Mouse (Mus musculus): Measurements from ENCODE around the gene Fam216a. TPM values are rescaled to one million over a fixed set of nuclear protein-coding genes. Genes with fewer than 3 reads are reported as not detected.

Gene Fam216a
- total RNA-seq, 4 experiments from 2014 or later: 4.9 to 5.3 (median 5.2) TPM

GRCm38 (mm10) chr5:122391178-122391785, 19.1 kb upstream of the Fam216a start:
- no peak for DNase-seq (ENCODE audit: low spot score in 2 of 2)

GRCm38 (mm10) chr5:122390671-122391070, 18.5 kb upstream of the Fam216a start:
- DNase-seq (ENCODE audit: low spot score in 2 of 2): no peak

GRCm38 (mm10) chr5:122390006-122390405, 17.8 kb upstream of the Fam216a start:
- DNase-seq (ENCODE audit: low spot score in 2 of 2): no peak

GRCm38 (mm10) chr5:122379374-122380155, 7.4 kb upstream of the Fam216a start:
- peak; percentile 65 to 68 for DNase-seq (ENCODE audit: low spot score in 2 of 2)

GRCm38 (mm10) chr5:122378171-122378570, 6.0 kb upstream of the Fam216a start:
- DNase-seq (ENCODE audit: low spot score in 2 of 2): no peak

- DNase-seq (ENCODE audit: low spot score in 2 of 2): no peak
Observed at GRCm38 (mm10) chr5:122377101-122377833, 5.1 kb upstream of the Fam216a start.

- DNase-seq (ENCODE audit: low spot score in 2 of 2): no peak
Observed at GRCm38 (mm10) chr5:122372878-122373277, 714 bp upstream of the Fam216a start.

GRCm38 (mm10) chr5:122371591-122372191, 473 bp downstream of the Fam216a start, which contains the start of gene Gpn3:
Gene Gpn3, plus strand, starts transcription at chr5:122371876.
- peak in 1 of 2 experiments; percentile 18 for DNase-seq (ENCODE audit: low spot score in 2 of 2)

- no peak for DNase-seq (ENCODE audit: low spot score in 2 of 2)
Observed at GRCm38 (mm10) chr5:122354492-122355067, 17.6 kb downstream of the Fam216a start.

GRCm38 (mm10) chr5:122353807-122354491, 18.2 kb downstream of the Fam216a start, which contains the start of the genes Rad9b and Vps29:
Gene Rad9b, minus strand, starts transcription at chr5:122354233.
Gene Vps29, plus strand, starts transcription at chr5:122354369.
- DNase-seq (ENCODE audit: low spot score in 2 of 2): peak; percentile 94 to 96

GRCm38 (mm10) chr5:122345777-122346176, 26.4 kb downstream of the Fam216a start:
- no peak for DNase-seq (ENCODE audit: low spot score in 2 of 2)

- DNase-seq (ENCODE audit: low spot score in 2 of 2): peak; percentile 26 to 43
Observed at GRCm38 (mm10) chr5:122344260-122344659, 27.9 kb downstream of the Fam216a start.

GRCm38 (mm10) chr5:122343768-122344167, 28.4 kb downstream of the Fam216a start:
- no peak for DNase-seq (ENCODE audit: low spot score in 2 of 2)

- DNase-seq (ENCODE audit: low spot score in 2 of 2): no peak
Observed at GRCm38 (mm10) chr5:122342874-122343273, 29.3 kb downstream of the Fam216a start.

- DNase-seq (ENCODE audit: low spot score in 2 of 2): no peak
Observed at GRCm38 (mm10) chr5:122336554-122337294, 35.4 kb downstream of the Fam216a start.

GRCm38 (mm10) chr5:122334682-122335081, 37.5 kb downstream of the Fam216a start:
- DNase-seq (ENCODE audit: low spot score in 2 of 2): no peak

- no peak for DNase-seq (ENCODE audit: low spot score in 2 of 2)
Observed at GRCm38 (mm10) chr5:122330269-122330668, 41.9 kb downstream of the Fam216a start.

- no peak for DNase-seq (ENCODE audit: low spot score in 2 of 2)
Observed at GRCm38 (mm10) chr5:122327283-122327682, 44.9 kb downstream of the Fam216a start.

- DNase-seq (ENCODE audit: low spot score in 2 of 2): no peak
Observed at GRCm38 (mm10) chr5:122325477-122325876, 46.7 kb downstream of the Fam216a start.
